Mouse (Mus musculus) G1E-ER4 (cell line): Measurements from ENCODE around the gene Dnajb12. TPM values are rescaled to one million over a fixed set of nuclear protein-coding genes. Genes with fewer than 3 reads are reported as not detected.

Source experiments
- GATA1 ChIP-seq: IDR thresholded peaks from one replicate; pipeline ENCODE4 v1.8.0; 2012; ENCODE audit warnings: low read length, inconsistent platforms
- polyA plus RNA-seq: library from polyadenylated mRNA; stranded (reverse); fragments of >175 nt; gene quantifications from 2 replicates; pipeline ENCODE4 v1.2.3, GENCODE M21; 2012

The Dnajb12 gene
- polyA plus RNA-seq, 1 experiment = 33.1 TPM

DNA sequence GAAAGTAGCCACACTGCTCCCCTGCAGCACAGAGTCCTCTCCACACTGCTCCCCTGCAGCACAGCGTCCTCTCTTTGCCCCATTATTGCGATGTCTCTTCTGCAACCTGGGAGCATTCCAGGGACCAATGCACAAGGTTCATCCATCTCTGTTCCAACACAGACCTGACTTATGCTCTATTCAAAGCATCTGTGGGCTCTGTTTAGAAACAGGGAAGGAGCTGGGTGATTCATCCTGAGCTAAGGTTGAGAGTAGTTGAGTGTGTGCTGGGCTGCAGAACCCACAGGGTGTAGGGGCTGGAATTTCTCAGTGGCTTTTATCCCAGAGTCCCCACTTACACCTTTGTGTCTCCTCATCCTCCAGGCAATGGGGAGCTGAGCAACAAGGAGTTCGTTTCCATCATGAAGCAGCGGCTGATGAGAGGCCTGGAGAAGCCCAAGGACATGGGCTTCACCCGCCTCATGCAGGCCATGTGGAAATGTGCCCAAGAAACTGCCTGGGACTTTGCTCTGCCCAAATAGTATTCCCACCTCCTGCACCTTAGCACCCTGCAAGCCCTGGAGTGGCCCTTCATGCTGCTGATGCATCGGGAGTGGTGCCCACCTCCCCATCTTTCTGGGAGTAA lies 16.4 kb upstream of the Dnajb12 start:
- no peak for TF ChIP-seq GATA1

DNA sequence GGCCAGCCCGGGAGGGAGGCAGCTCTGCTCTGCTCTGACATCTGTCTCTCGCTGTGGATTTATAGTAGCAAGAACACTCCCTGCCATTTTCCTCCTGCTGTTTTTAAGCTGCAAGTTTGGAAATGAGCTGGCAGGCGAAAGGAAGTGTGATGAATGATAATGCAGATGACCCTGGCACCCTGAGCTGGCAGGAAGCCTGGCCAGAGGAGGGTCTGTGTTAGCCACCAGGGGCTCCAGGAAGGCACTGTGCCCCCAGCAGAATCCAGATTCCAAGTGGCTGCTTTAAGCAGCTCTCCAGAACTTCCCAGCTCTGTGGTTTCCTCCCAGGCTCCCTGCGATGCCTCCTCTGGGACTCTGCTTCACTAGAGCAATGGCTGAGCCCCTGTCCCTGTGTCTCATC lies 15.7 kb upstream of the Dnajb12 start:
- TF ChIP-seq GATA1 = no peak

DNA sequence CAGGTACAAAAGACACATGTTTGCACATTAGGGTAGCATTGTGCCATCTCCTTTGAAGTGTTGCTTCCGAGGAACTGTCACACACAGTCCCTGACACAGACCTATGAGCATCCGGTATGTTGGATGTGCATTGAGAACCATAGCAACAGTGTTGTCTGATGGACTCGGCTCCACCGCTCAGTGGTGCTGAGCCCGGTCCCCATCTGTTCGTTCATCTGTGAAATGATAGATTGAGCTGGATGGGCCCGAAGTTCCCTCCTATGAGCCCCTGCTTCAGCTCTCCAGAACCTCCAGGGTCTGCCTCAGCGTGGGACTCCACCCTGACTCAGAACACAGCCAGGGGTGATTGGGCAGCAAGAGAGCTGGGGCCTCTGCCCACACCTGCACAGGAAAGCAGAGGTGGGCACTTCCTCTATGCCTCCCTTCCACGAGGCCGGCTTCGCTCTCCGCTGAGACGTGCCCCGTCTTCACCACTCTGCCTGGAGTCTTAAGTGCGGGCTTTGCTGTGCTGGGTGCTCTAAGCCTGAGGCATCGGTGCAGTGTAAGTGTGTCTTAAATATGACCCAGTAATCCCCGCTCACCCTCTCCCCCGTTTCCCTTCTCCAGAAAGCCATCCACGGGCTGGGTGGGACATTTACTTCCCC lies 15.0 kb upstream of the Dnajb12 start:
- TF ChIP-seq GATA1 = no peak

DNA sequence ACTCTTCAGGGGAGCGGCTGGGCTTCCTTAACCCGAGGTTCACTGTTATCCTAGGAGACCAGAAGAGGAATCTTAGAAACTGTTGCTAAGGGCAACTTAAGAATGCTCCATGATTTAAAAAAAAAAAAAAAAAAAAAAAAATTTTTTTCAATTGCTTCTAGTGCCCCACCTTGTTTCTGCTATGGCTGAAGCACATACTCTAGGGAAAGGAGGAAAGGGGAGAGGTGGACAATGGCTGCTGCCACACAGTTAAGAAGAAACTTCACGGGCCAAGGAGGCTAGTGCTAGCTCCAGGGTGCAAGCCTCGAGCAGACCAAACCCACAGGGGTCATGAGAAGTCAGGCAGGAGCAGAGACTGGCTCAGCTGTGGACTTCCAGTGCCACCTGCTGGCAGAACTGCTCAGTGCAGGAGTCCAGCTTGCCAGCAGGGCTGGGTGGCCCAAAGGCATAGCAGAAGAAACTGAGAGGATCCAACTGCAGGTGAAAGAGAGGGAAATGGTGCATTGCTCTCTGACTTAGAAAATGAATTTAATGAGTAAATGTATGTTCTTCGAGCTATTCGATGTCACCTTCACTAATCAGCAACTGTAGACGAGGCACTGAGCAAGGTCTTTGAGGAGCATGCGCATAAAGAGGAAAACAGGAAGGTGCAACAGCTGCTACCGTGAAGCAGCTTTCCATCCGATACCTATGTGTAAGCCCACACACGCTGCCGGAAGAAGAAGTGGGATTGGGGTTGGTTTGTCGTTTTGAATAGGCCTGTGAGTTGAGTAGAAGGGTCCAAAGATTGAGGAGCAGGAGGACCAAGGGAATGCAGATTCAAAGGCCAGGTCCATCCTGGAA lies 14.3 kb upstream of the Dnajb12 start:
- TF ChIP-seq GATA1 = no peak

DNA sequence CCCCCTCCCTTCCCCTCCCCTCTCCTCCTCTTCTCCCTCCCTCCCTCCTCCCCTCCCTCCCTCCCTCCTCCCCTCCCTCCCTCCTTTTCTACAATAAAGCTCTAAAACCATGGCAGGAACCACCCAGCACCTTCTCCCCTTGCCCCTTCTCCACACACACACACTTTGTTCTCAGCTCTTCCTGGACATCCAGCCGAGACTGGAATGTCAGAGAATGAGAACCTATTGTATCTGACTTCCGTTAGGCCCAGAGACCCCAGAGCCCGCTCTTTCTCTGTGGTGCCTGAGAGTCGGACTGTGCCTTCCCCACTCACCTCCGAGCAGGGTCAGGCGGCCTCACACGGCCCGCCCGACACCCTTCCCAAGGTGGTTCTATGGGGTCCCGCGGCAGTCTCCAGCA lies 11.1 kb upstream of the Dnajb12 start:
- no peak for TF ChIP-seq GATA1

DNA sequence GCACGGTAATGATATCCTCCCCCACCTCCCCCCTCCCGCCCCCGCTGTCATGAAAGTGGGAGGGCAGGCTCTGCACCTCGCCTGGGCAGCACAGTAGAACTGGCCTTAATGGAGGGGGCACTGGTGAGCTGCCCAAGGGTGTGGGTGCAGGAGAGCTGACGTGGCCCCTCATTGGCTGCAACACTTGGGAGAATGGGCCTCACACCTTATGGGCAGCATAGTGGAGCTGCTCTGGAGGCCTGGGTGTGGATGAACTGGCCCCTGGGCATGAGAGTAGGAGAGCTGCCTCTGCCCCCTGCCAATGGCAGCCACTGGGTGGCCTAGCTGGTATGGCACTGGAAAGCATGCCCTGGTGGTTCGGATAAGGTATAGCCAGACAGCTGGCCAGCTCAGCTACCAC lies 9.3 kb upstream of the Dnajb12 start:
- TF ChIP-seq GATA1 = no peak

DNA sequence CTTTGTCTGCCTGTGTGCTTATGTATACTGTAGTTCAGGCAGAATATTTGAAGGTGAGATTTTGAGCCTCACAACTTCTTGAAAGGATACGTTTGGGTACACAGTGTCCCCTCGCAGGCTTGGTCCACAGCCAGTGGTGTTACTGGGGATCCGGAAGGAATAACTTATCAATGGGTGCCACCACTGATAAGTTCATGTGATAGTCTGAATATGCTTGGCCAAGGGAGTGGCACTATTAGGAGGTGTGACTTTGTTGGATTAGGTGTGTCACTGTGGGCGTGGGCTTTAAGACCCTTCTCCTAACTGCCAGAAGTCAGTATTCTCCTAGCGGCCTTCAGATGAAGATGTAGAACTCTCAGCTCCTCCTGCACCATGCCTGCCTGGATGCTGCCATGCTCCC lies 6.2 kb upstream of the Dnajb12 start:
- no peak for TF ChIP-seq GATA1

DNA sequence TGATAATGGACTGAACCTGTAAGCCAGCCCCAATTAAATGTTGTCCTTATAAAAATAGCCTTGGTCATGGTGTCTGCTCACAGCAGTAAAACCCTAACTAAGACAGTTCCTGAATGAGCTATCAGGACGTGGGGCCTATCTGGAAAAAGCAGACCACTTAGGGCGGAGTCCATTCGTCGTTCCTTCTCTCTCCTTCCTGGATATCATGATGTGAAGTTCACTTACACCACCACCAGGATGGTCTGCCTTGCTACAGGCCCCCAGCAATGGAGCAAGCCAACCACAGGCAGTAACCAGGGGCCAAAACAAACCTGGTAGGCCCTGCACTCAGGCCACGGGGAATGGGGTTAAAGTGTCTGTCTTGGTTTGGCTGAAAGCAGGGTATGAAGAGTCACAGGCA lies 5.7 kb upstream of the Dnajb12 start:
- TF ChIP-seq GATA1 = no peak

DNA sequence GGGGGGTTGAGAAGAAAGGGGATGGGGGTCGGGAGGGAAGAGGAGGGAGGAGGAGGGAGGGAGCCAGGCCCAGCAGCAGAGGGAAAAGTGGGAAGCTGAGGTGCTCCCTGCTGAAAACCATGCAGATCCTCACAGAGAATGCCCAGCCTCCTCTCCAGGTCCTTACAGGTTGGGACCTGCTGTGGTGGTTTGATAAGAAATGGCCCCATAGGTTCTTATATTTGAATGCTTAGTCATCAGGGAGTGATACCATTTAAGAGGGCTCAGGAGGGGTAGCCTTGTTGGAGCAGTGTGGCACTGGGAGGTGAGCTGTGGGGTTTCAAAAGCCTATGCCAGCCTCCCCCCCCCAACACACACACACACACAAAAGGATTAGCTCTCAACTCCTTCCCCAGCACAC lies 4.0 kb upstream of the Dnajb12 start:
- TF ChIP-seq GATA1 = no peak

DNA sequence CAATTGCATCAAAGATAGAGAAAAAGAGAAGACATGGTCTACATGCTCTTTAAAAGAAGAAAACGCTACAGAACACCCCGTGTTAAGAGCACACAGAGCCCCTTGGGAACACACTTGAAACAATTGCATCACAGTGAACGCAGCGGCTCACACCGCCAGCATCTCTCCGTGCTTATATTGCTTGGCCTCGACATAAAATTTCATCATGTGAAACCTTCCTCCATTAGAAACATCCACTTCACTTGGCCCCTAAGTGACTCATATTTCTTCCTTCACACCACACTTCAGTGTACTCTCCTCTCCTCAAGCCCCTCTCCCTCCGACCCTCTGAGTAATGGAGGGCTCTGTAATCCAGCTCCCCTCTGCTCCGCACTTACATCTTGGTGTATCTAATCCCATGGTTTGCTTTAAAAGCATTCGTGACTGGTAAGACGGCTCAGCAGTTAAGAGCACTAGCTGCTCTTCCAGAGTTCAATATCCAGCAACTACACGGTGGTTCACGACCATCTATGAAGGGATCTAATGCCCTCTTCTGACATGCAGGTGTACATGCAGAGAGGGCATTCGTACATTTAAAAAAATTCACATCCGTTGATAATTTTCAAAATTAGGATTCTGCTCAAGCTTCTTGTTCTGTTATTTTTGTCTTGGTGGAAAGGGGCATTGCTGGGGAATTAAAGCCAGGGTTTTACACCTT lies 1.8 kb upstream of the Dnajb12 start:
- TF ChIP-seq GATA1 = no peak

DNA sequence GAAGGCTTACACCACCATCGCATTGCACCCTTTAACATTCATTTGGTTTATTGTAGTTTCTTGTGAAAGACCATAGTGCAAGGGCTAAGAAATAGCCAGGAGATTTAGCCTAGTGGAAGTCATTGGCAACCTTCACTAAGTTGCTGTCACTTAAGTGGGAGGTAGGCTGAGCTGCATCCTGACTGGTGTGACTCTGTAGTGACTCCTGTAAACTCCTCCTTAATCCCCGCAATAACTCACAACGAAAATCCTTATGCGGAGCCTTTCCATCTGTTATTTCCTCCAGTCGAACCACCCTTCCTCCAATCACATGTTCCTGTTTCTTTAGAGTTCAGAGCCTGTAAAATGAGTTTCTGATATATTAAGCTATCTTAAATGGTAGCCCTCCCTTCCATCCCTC lies 533 bp upstream of the Dnajb12 start:
- no peak for TF ChIP-seq GATA1

DNA sequence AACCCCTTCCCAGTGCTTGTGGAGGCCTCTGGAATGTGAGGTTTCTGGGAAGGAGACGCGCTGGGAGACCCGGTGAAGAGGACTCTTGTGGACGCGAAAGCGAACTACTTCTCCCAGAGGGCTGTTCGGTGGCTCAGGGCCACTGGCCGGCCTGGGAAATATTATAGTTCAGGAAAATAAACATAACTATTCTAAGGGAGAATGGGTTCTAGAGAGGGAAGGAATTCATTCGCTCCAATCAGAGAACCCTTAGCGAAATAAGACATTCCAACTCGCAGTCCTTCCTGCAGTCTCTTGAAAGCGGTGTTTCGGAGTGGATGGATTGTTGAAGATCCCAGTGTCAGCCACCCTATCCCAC lies 652 bp downstream of the Dnajb12 start:
- no peak for TF ChIP-seq GATA1

DNA sequence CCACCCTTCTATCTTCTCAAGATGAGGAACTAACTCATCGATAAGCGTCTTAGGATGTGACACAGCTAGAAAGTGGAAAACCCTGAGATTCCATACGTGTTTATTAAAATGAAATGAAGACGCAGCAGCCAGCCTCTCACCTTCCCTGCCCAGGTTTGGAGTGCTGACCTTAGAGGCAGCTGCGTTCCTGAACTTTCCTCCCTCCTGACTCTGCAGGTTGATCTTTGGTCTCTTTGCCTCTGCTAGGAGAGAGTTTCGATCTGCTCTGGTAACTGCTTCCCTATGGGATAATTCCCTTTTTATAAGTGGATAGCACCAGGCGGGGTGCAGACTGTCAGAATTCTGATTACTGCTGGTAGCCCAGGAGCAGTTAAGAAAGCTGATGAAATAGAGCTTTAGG lies 1.5 kb downstream of the Dnajb12 start:
- TF ChIP-seq GATA1 = no peak

DNA sequence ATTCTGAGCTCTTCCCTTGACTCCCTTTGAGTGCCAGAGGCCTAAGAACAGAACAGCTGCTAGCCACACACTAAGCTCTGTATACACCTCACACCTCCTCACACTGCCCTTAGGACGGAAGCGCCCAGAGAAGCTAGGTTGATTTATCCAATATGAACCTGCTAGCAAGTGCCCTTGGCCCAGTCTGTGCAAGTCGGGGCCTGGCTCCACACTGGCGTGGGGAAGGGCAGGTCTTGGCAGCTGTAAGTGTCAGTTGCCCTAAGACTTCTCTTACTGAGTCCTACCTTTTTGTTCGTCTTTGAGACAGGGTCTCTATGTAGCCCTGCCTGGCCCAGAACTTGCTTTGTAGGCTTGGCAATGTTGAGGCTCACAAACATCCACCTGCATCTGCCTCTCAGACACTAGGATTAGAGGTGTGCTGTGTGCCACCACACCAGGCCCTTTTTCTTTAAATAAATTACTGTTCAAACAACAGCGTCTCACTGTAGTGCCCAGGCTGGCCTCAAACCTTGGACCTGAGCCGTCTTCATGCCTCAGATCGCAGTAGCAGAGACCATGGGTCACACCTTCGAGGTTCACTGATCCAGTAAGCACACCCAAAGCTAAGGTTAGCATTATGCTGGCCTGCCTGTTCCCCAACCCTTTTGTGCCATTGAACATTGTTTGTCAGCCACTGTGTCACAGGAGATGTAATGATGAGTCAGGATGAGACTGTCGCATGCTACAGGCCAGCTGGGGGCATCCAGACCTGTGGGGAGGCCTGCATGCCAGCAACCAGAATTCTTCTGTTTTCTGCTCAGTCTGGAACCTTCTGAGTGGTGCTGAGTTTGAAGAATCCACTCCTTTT lies 5.2 kb downstream of the Dnajb12 start:
- no peak for TF ChIP-seq GATA1
